Mouse (Mus musculus) liver, adult 2 months (tissue): ENCODE measurements around the gene Dlg2.

Experiments used
- CTCF ChIP-seq: fragments of 200-500 bp; IDR thresholded peaks from 2 replicates; pipeline ENCODE4 v1.5.1; 2011; ENCODE audit warnings: low read depth, low read length, control low read depth
- POLR2A ChIP-seq: fragments of 200-500 bp; IDR thresholded peaks from 2 replicates; pipeline ENCODE4 v1.6.1; 2011; ENCODE audit warnings: low read length, control low read depth; ENCODE audit not compliant: insufficient read depth; ENCODE audit errors: extremely low read depth

GRCm38 (mm10) chr7:92287058-92287457 lies 1810.6 kb downstream of the Dlg2 start:
- TF ChIP-seq POLR2A (no peak), CTCF (no peak)
